Mouse (Mus musculus) midbrain, embryonic 11.5 days (tissue): ENCODE results near the gene Tcta. TPM values are rescaled to one million over a fixed set of nuclear protein-coding genes. Genes with fewer than 3 reads are reported as not detected.
"Not testable (repeated sequence)": the region's sequence is repeated elsewhere in the genome, so short reads cannot be mapped to it uniquely, and the experiment has no call there.

ENCODE experiments used
- ATAC-seq: fragments of 200-750 bp; cut with Nextera tagmentation; 2 replicates; pipeline ENCODE4 v1.8.0; 2017; ENCODE audit warnings: moderate TSS enrichment, moderate library complexity; ENCODE audit not compliant: low FRiP score
- DNase-seq: peaks from one replicate; pipeline ENCODE4 v3.0.0; 2015; ENCODE audit warnings: low spot score; ENCODE audit errors: missing footprints
- H3K27ac ChIP-seq: fragments of 300-500 bp; sonication (generic); 2 replicates; pipeline ENCODE4 v1.5.1; 2014; ENCODE audit warnings: low read depth, low read length
- H3K27me3 ChIP-seq: fragments of 300-500 bp; sonication (generic); 2 replicates; pipeline ENCODE4 v1.6.1; 2014; ENCODE audit warnings: mild to moderate bottlenecking, low read length, moderate library complexity, mixed read lengths; ENCODE audit not compliant: control insufficient read depth, insufficient read depth
- H3K36me3 ChIP-seq: fragments of 300-500 bp; sonication (generic); 2 replicates; pipeline ENCODE4 v1.6.1; 2014; ENCODE audit warnings: mild to moderate bottlenecking, low read length, moderate library complexity, mixed read lengths; ENCODE audit not compliant: control insufficient read depth, insufficient read depth
- H3K4me1 ChIP-seq: fragments of 300-500 bp; sonication (generic); 2 replicates; pipeline ENCODE4 v1.6.1; 2014; ENCODE audit warnings: low read length; ENCODE audit not compliant: control insufficient read depth, insufficient read depth
- H3K4me2 ChIP-seq: fragments of 300-500 bp; sonication (generic); 2 replicates; pipeline ENCODE4 v1.6.1; 2014; ENCODE audit warnings: mild to moderate bottlenecking, moderate library complexity
- H3K4me3 ChIP-seq: fragments of 300-500 bp; sonication (generic); 2 replicates; pipeline ENCODE4 v1.5.1; 2014; ENCODE audit warnings: low read depth, low read length
- H3K9ac ChIP-seq: fragments of 300-500 bp; sonication (generic); 2 replicates; pipeline ENCODE4 v1.6.1; 2014; ENCODE audit warnings: low read length
- H3K9me3 ChIP-seq: fragments of 300-500 bp; sonication (generic); 2 replicates; pipeline ENCODE4 v1.6.1; 2016; ENCODE audit warnings: low read length; ENCODE audit not compliant: control insufficient read depth
- WGBS: fragments of 180-500 bp; shearing (Covaris S2); extraction: QIAGEN DNeasy Blood & Tissue Kit; methylation state at CpG from one replicate; pipeline ENCODE4 v1.1.7; 2014; 5-methylcytosine and 5-hydroxymethylcytosine counted together
- polyA plus RNA-seq: library from polyadenylated mRNA; unstranded; fragments of >200 nt; fragmentation: Nextera tagmentation; extraction: Ambion mirVana; gene quantifications from 2 replicates; pipeline ENCODE4 v1.2.1, GENCODE M21; 2014

Gene Tcta
- polyA plus RNA-seq, 1 experiment from 2014 or later: 30.8 TPM

- Histone ChIP-seq H3K36me3 (peaks cover 8% of the 10 kb centered on the region), H3K4me1 (peaks cover 20% of the 10 kb centered on the region), H3K27ac (no peak overlapping the region), H3K4me2 (peak overlapping the region; percentile 89), H3K9me3 (no peaks in the 10 kb centered on the region), H3K4me3 (peak overlapping the region; percentile 91), H3K27me3 (no peaks in the 10 kb centered on the region), H3K9ac (peak overlapping the region; percentile 81; the same call in 1 of the 2 replicates)
- ATAC-seq: no peak
- 86% methylated on average over 4 of the region's 4 CpGs for WGBS
- DNase-seq: no peak
These were observed 1.2 kb downstream of the Tcta start for GRCm38 (mm10) chr9:108304716-108305115.

DNA sequence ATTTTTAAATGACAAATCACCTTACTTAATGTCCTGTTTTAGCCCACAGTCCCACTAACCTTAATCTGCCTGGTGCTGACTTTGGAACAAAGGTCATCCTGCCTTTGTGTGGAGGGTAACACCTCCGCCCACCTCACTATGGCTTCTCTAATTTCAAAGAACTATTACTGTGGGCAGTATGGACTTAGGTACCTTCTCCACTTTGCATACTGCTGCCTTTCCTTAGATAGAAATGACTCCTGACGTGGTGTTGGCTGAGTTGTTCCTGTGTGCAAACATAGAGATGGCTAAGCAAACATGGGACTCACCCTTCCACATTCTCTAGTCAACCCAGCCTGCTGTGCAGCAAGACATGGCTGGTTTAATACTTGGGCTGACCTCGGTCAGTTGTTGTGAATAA is 4.1 kb downstream of the Tcta start:
- Histone ChIP-seq H3K4me1 (peaks cover 12% of the 10 kb centered on the region), H3K36me3 (peaks cover 8% of the 10 kb centered on the region), H3K4me2 (no peak overlapping the region), H3K27me3 (no peaks in the 10 kb centered on the region), H3K4me3 (no peak overlapping the region), H3K27ac (no peak overlapping the region), H3K9ac (no peak overlapping the region), H3K9me3 (no peaks in the 10 kb centered on the region)
- 78% methylated on average over 3 of the region's 3 CpGs for WGBS
- DNase-seq (no peak), ATAC-seq (no peak)

GRCm38 (mm10) chr9:108296453-108297355 is 9.3 kb downstream of the Tcta start, which contains the start of gene Amt:
Amt (plus strand) TSS chr9:108296853.
- ATAC-seq (peak; percentile 88), DNase-seq (peak; percentile 94)
- H3K36me3 ChIP-seq: peaks cover 5% of the 10 kb centered on the region; the same call in 1 of the 2 replicates
- peak within 1 kb of the TSS; percentile 66 for H3K27ac ChIP-seq
- H3K27me3 ChIP-seq: no peaks in the 10 kb centered on the region
- H3K4me2 ChIP-seq: peak within 1 kb of the TSS; percentile 57
- WGBS: 17% methylated on average over 18 of the region's 18 CpGs
- H3K9ac ChIP-seq: peak within 1 kb of the TSS; percentile 66
- H3K9me3 ChIP-seq: no peaks in the 10 kb centered on the region
- H3K4me1 ChIP-seq: peaks cover 18% of the 10 kb centered on the region
- peak within 1 kb of the TSS; percentile 34 for H3K4me3 ChIP-seq

DNA sequence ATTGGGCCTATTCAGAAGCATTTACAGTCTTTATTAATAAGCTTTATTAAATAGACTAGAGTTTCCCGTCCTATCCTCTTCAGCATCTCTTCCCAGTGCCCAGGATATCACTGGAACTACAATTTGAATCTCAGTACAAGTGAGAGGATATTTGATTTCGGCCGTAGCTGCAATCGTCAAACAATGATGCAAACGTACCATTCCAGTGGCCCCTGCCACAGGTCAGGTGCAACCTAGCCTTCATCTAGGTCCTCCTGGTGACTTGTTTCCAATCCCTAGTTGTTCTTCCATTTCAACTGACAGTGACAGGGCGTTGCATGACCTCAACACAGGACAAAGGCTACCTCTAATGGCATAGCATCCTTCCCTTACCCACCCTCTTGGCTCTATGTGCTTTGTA is 15.2 kb downstream of the Tcta start:
- 40% methylated on average over 6 of the region's 6 CpGs for WGBS
- Histone ChIP-seq H3K9ac (peak overlapping the region; percentile 55), H3K9me3 (no peaks in the 10 kb centered on the region), H3K4me3 (peak overlapping the region; percentile 47), H3K36me3 (0 out of 2 replicates have a peak, but pooled peaks cover 2% of the 10 kb centered on the region), H3K4me2 (peak overlapping the region; percentile 50), H3K27ac (no peak overlapping the region), H3K4me1 (peaks cover 2% of the 10 kb centered on the region; the same call in 1 of the 2 replicates), H3K27me3 (no peaks in the 10 kb centered on the region)
- ATAC-seq (no peak), DNase-seq (no peak)

GRCm38 (mm10) chr9:108290016-108290750 is 15.8 kb downstream of the Tcta start, which contains the start of gene Nicn1:
Nicn1 (plus strand) TSS chr9:108290429.
- peak; percentile 98 for ATAC-seq
- under 1% methylated on average over 32 of the region's 32 CpGs for WGBS
- H3K27ac ChIP-seq: peak within 1 kb of the TSS; percentile 70

GRCm38 (mm10) chr9:108289347-108289746 is 16.6 kb downstream of the Tcta start:
- 69% methylated on average over 2 of the region's 2 CpGs for WGBS
- no peaks in the 10 kb centered on the region for H3K9me3 ChIP-seq

More at GRCm38 (mm10) chr9:108290016-108290750, 15.8 kb downstream of the Tcta start, which contains the start of gene Nicn1:
- H3K9me3 ChIP-seq: no peaks in the 10 kb centered on the region
- DNase-seq: peak; percentile 97
- 0 out of 2 replicates have a peak, but pooled peaks cover 2% of the 10 kb centered on the region for H3K36me3 ChIP-seq
- peak within 1 kb of the TSS; percentile 74 for H3K9ac ChIP-seq
- peaks cover 2% of the 10 kb centered on the region; the same call in 1 of the 2 replicates for H3K4me1 ChIP-seq
- H3K27me3 ChIP-seq: no peaks in the 10 kb centered on the region
- H3K4me3 ChIP-seq: peak within 1 kb of the TSS; percentile 47
- H3K4me2 ChIP-seq: peak within 1 kb of the TSS; percentile 50

DNA sequence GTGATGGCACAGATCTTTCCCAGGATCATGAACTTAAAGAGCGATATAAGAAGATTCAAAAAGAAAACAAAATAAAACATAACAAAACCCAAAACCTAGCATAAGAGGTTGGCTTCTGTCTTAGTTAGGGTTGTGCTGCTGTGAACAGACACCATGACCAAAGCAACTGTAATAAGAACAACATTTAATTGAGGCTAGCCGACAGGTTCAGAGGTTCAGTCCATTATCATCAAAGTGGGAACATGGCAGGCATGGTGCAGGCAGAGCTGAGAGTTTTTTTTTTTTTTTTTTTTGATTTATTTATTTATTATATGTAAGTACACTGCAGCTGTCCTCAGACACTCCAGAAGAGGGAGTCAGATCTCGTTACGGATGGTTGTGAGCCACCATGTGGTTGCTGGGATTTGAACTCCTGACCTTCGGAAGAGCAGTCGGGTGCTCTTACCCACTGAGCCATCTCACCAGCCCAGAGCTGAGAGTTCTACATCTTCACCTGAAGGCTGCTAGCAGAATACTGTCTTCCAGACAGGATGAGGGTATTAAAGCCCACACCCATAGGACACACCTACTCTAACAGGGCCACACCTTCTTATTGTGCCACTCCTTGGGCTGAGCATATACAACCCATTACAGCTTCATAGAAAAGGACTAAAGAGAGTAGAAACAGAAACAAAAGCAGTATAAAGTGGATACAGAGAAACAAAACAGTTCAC is 18.3 kb downstream of the Tcta start:
- not testable (repeated sequence) for H3K4me3 ChIP-seq, ATAC-seq, H3K9me3 ChIP-seq, H3K4me2 ChIP-seq, H3K9ac ChIP-seq, H3K27me3 ChIP-seq, H3K4me1 ChIP-seq, H3K27ac ChIP-seq, DNase-seq, H3K36me3 ChIP-seq
- WGBS: 78% methylated on average over 6 of the region's 6 CpGs

More at GRCm38 (mm10) chr9:108289347-108289746, 16.6 kb downstream of the Tcta start:
- Histone ChIP-seq H3K9ac (peak overlapping the region; percentile 74), H3K4me2 (peak overlapping the region; percentile 50), H3K4me3 (no peak overlapping the region), H3K36me3 (0 out of 2 replicates have a peak, but pooled peaks cover 2% of the 10 kb centered on the region), H3K27ac (no peak overlapping the region), H3K27me3 (no peaks in the 10 kb centered on the region), H3K4me1 (peaks cover 2% of the 10 kb centered on the region; the same call in 1 of the 2 replicates)
- ATAC-seq (no peak), DNase-seq (no peak)

GRCm38 (mm10) chr9:108284410-108284809 is 21.6 kb downstream of the Tcta start:
- Histone ChIP-seq H3K9ac (no peak overlapping the region), H3K4me1 (no peaks in the 10 kb centered on the region), H3K27ac (no peak overlapping the region), H3K27me3 (no peaks in the 10 kb centered on the region), H3K4me2 (no peak overlapping the region), H3K36me3 (no peaks in the 10 kb centered on the region), H3K9me3 (no peaks in the 10 kb centered on the region), H3K4me3 (no peak overlapping the region)
- ATAC-seq (peak; percentile 71; the same call in 1 of the 2 replicates), DNase-seq (peak; percentile 95)
- 16% methylated on average over 6 of the region's 6 CpGs for WGBS
